Mouse (Mus musculus) heart, adult 11 months (tissue): ENCODE results near the gene Ttc9c.

Experiments
- DNase-seq: peaks from one replicate; pipeline ENCODE4 v3.0.0; 2022

Ttc9c gene

GRCm38 (mm10) chr19:8773409-8773808 lies 45.7 kb downstream of the Ttc9c start:
- peak; percentile 89 for DNase-seq

- no peak for DNase-seq
These were observed 46.1 kb downstream of the Ttc9c start for GRCm38 (mm10) chr19:8772996-8773395.

GRCm38 (mm10) chr19:8770567-8771270 lies 48.4 kb downstream of the Ttc9c start, which contains the start of gene Tmem223:
Gene Tmem223, plus strand, starts transcription at chr19:8770996.
- DNase-seq = peak; percentile 98

- peak; percentile 90 for DNase-seq
These were observed 53.6 kb downstream of the Ttc9c start for GRCm38 (mm10) chr19:8765562-8765961.

- peak; percentile 57 for DNase-seq
These were observed 55.9 kb downstream of the Ttc9c start for GRCm38 (mm10) chr19:8763276-8763675.

GRCm38 (mm10) chr19:8760757-8761156 lies 58.4 kb downstream of the Ttc9c start:
- peak; percentile 83 for DNase-seq
